Mouse (Mus musculus) testis, adult 2 months (tissue): ENCODE data around the gene Akap12.

Source experiments
- CTCF ChIP-seq: fragments of 200-500 bp; IDR thresholded peaks from 2 replicates; pipeline ENCODE4 v1.5.1; 2012; ENCODE audit warnings: low read depth, mild to moderate bottlenecking, inconsistent platforms, low read length, moderate library complexity; ENCODE audit not compliant: control insufficient read depth, insufficient read depth, insufficient replicate concordance
- POLR2A ChIP-seq: fragments of 200-500 bp; IDR thresholded peaks from 2 replicates; pipeline ENCODE4 v1.6.1; 2012; ENCODE audit warnings: low read depth, mild to moderate bottlenecking, inconsistent platforms, low read length, moderate library complexity; ENCODE audit not compliant: control insufficient read depth

GRCm38 (mm10) chr10:4239794-4240574 is 26.2 kb upstream of the Akap12 start:
- TF ChIP-seq CTCF (no peak), POLR2A (no peak)
